Mouse (Mus musculus) forebrain, embryonic 10.5 days (tissue): ENCODE data around the gene Med21. TPM values are rescaled to one million over a fixed set of nuclear protein-coding genes. Genes with fewer than 3 reads are reported as not detected.

Source experiments
- DNase-seq: peaks from one replicate; pipeline ENCODE4 v3.0.0-alpha.2; 2017; ENCODE audit warnings: low spot score; ENCODE audit errors: extremely low spot score
- H3K27ac ChIP-seq: fragments of 300-500 bp; sonication (generic); 2 replicates; pipeline ENCODE4 v1.5.1; 2016; ENCODE audit warnings: mild to moderate bottlenecking
- H3K27me3 ChIP-seq: fragments of 300-500 bp; sonication (generic); 2 replicates; pipeline ENCODE4 v1.6.1; 2016; ENCODE audit warnings: mild to moderate bottlenecking; ENCODE audit not compliant: poor library complexity, severe bottlenecking
- H3K36me3 ChIP-seq: fragments of 300-500 bp; sonication (generic); replicated peaks from 2 replicates; pipeline ENCODE4 v1.6.1; 2016; ENCODE audit warnings: mild to moderate bottlenecking, moderate library complexity
- H3K4me1 ChIP-seq: fragments of 300-500 bp; sonication (generic); 2 replicates; pipeline ENCODE4 v1.6.1; 2016
- H3K4me3 ChIP-seq: fragments of 300-500 bp; sonication (generic); 2 replicates; pipeline ENCODE4 v1.5.1; 2016; ENCODE audit warnings: mild to moderate bottlenecking, moderate library complexity
- H3K9me3 ChIP-seq: fragments of 300-500 bp; sonication (generic); 2 replicates; pipeline ENCODE4 v1.6.1; 2016; ENCODE audit warnings: mild to moderate bottlenecking, moderate library complexity
- WGBS: fragments of 180-500 bp; shearing (Covaris S2); methylation state at CpG from one replicate; pipeline ENCODE4 v1.1.7; 2016; 5-methylcytosine and 5-hydroxymethylcytosine counted together
- polyA plus RNA-seq: library from polyadenylated mRNA; unstranded; fragments of >200 nt; fragmentation: Nextera tagmentation; extraction: Ambion mirVana; gene quantifications from 2 replicates; pipeline ENCODE4 v1.2.1, GENCODE M21; 2016

Gene Med21
- polyA plus RNA-seq, 1 experiment from 2014 or later, result 133 TPM

DNA sequence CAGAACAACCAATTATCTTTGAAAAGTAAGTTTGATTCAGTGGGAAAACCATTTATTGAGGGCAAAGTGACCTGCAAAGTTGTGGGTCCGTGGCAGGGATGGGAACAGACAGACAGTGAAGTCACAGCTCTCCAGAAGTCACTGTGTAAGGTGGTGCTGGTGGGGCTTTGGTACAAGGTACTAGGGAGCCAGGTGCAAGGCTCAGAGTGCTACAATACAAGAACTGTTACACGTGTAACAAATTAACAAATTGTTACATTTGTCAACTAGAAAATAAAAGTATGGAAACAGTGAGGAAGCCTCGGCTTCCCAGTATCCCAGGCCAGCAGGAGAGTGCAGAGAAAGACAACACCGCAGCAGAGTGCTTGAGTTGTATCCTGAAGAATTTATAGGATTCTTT lies 31.3 kb downstream of the Med21 start:
- Histone ChIP-seq H3K27me3 (no peaks in the 10 kb centered on the region), H3K36me3 (no peaks in the 10 kb centered on the region), H3K4me3 (no peak overlapping the region), H3K9me3 (peaks cover 5% of the 10 kb centered on the region; the same call in 1 of the 2 replicates), H3K4me1 (no peaks in the 10 kb centered on the region), H3K27ac (no peak overlapping the region)
- 82% methylated on average over 4 of the region's 4 CpGs for WGBS
- DNase-seq, result no peak

DNA sequence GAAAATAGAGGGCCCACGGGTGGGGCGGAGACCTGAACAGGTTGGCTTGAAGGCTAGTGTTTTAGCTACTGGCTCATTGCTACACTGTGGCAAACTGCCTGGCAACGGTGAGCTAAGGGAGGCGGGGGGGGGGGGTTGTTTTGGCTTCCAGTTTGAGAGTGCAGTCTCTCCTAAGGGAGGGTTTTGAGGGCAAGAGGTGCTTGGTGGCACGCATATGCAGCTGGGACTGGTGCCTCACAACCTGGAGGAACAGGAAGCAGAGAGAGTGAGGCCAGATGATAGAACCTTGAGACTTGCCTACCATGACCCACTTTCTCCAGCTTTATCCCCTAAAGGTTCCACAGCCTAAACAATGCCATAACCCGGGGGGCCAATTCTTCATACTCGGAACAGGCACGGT lies 32.1 kb downstream of the Med21 start:
- Histone ChIP-seq H3K27me3 (no peaks in the 10 kb centered on the region), H3K9me3 (peaks cover 7% of the 10 kb centered on the region; the same call in 1 of the 2 replicates), H3K27ac (no peak overlapping the region), H3K4me3 (no peak overlapping the region), H3K36me3 (no peaks in the 10 kb centered on the region), H3K4me1 (no peaks in the 10 kb centered on the region)
- no peak for DNase-seq
- WGBS, result 90% methylated on average over 8 of the region's 8 CpGs

- Histone ChIP-seq H3K4me3 (no peak overlapping the region), H3K4me1 (no peaks in the 10 kb centered on the region), H3K27me3 (no peaks in the 10 kb centered on the region), H3K9me3 (peaks cover 12% of the 10 kb centered on the region; the same call in 1 of the 2 replicates), H3K27ac (no peak overlapping the region), H3K36me3 (no peaks in the 10 kb centered on the region)
- DNase-seq, result no peak
- 86% methylated on average over 4 of the region's 4 CpGs for WGBS
Measured at GRCm38 (mm10) chr6:146674881-146675536, 32.7 kb downstream of the Med21 start.

- H3K9me3 ChIP-seq, result peaks cover 10% of the 10 kb centered on the region; the same call in 1 of the 2 replicates
- DNase-seq, result no peak
- H3K4me1 ChIP-seq, result no peaks in the 10 kb centered on the region
- no peak overlapping the region for H3K27ac ChIP-seq
- no peak overlapping the region for H3K4me3 ChIP-seq
- no peaks in the 10 kb centered on the region for H3K27me3 ChIP-seq
- 84% methylated on average over 10 of the region's 10 CpGs for WGBS
- H3K36me3 ChIP-seq, result no peaks in the 10 kb centered on the region
Measured at GRCm38 (mm10) chr6:146676904-146677303, 34.6 kb downstream of the Med21 start.

DNA sequence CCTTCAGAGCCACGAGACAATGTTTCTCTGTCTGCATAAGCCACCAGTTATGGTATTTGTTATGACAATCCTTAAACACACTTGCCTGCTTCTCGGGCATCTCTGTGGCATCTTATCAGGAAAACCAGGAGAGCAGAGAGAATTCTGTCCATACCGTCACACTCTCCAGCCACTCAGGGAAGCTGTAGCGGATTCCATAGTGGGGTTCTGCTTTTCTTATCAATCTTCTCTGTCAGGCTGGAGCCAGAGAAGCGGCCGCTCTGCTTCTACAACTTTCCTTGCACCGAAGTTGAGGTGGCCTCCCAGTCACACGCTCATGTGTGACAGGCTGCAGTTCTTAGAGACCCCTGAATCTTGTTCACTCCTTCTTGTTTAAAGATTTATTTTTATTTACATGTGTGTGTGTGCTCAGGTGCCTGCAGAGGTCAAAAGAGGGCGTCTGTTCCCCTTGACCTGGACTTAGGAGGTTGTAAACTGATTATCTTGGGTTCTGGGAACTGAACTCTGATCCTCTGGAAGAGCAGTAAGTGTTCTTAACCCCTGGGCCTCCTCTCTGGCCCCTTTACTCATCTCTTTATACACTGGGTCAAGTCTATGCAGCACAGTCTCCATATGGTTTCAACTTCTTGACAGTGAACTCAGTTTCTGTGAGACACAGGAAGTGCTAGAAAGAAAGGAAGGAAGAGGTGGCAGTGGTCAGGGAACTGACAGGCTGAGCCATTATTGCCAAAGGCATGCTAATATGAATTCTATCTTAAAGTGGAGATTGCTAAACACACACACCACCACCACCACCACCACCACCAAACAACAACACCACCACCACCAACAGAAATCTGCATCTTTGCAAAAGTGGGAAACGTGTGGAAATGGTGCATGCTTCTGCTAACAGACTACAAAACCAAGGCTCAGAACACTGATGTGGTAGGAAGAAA lies 36.1 kb downstream of the Med21 start:
- DNase-seq, result no peak
- H3K9me3 ChIP-seq, result peaks cover 10% of the 10 kb centered on the region; the same call in 1 of the 2 replicates
- 84% methylated on average over 10 of the region's 10 CpGs for WGBS
- no peaks in the 10 kb centered on the region for H3K4me1 ChIP-seq
- H3K36me3 ChIP-seq, result no peaks in the 10 kb centered on the region
- no peak overlapping the region for H3K4me3 ChIP-seq
- no peak overlapping the region for H3K27ac ChIP-seq
- no peaks in the 10 kb centered on the region for H3K27me3 ChIP-seq

DNA sequence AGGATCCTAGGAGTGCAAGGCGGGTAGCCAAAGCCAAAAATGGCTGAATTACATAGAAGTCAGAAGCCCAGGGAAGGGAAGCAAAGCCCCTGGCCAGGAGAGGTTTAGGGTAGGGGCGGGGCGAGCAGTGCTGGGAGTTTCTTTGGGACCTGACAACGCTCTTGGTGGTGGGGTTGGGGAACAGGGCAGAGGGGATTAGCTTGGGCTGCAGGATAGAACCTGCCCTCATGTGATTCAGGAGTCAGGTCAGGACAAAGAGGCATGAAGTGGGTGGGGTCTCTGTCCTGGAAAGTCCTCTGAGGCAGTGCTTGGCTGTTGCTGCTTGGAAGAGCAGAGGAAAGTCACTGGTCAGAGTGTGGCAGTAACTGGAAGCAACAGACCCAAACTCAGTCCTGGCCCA lies 41.5 kb downstream of the Med21 start:
- Histone ChIP-seq H3K4me3 (no peak overlapping the region), H3K36me3 (no peaks in the 10 kb centered on the region), H3K4me1 (no peaks in the 10 kb centered on the region), H3K27me3 (no peaks in the 10 kb centered on the region), H3K9me3 (peaks cover 10% of the 10 kb centered on the region; the same call in 1 of the 2 replicates), H3K27ac (no peak overlapping the region)
- no peak for DNase-seq
- 82% methylated on average over 4 of the region's 4 CpGs for WGBS

- Histone ChIP-seq H3K27ac (no peak overlapping the region), H3K4me1 (no peaks in the 10 kb centered on the region), H3K27me3 (no peaks in the 10 kb centered on the region), H3K9me3 (peaks cover 2% of the 10 kb centered on the region; the same call in 1 of the 2 replicates), H3K36me3 (no peaks in the 10 kb centered on the region), H3K4me3 (no peak overlapping the region)
- DNase-seq, result no peak
- 88% methylated on average over 17 of the region's 17 CpGs for WGBS
Measured at GRCm38 (mm10) chr6:146685781-146686308, 43.5 kb downstream of the Med21 start.

GRCm38 (mm10) chr6:146686463-146687196 lies 44.3 kb downstream of the Med21 start:
- no peaks in the 10 kb centered on the region for H3K36me3 ChIP-seq
- H3K27me3 ChIP-seq, result no peaks in the 10 kb centered on the region
- H3K27ac ChIP-seq, result no peak overlapping the region
- H3K4me3 ChIP-seq, result no peak overlapping the region
- 92% methylated on average over 5 of the region's 5 CpGs for WGBS
- DNase-seq, result no peak
- H3K4me1 ChIP-seq, result no peaks in the 10 kb centered on the region
- H3K9me3 ChIP-seq, result no peaks in the 10 kb centered on the region; the same call in 1 of the 2 replicates

DNA sequence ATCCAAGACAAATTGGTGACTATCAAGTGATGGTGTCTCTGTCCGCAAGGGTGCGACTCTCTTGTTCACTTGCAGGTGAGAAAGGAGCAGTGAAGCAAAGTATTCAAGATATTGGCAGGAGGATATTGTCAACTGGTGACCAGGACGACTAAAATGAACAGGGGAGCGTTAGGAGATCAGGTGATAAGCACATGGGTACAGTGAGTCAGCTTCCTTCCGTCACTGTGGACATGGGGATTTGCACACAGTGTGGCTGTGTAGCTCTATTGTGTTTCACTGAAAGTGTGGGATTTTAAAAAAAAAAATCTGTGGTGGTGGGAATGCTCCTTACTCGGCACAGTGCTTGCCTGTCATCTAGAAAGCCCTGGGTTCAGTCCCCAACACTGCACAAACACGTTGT lies 45.7 kb downstream of the Med21 start:
- no peak overlapping the region for H3K4me3 ChIP-seq
- H3K4me1 ChIP-seq, result no peaks in the 10 kb centered on the region
- H3K27ac ChIP-seq, result no peak overlapping the region
- no peaks in the 10 kb centered on the region; the same call in 1 of the 2 replicates for H3K9me3 ChIP-seq
- no peaks in the 10 kb centered on the region for H3K27me3 ChIP-seq
- DNase-seq, result no peak
- WGBS, result 86% methylated on average over 7 of the region's 7 CpGs
- no peaks in the 10 kb centered on the region for H3K36me3 ChIP-seq

DNA sequence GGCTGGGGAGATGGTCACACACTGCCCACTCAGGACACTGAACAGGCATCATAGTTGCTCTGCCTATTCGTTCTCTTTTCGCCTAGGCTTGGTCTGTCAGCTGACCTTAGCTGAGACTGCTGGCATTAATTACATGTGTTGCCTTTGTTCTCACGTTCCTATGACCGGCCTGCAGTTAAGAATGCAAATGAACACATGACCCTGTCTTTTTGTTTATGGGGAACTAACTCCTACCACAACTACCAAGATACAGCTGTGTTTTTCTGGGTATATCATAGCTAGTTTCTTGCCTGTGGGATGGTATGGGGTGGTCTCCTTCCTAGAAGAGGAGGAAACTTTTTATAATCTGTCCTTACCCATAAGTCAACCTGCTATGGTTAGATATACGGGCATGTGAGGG lies 46.5 kb downstream of the Med21 start:
- no peaks in the 10 kb centered on the region for H3K4me1 ChIP-seq
- H3K36me3 ChIP-seq, result no peaks in the 10 kb centered on the region
- no peaks in the 10 kb centered on the region; the same call in 1 of the 2 replicates for H3K9me3 ChIP-seq
- no peak for DNase-seq
- H3K27ac ChIP-seq, result no peak overlapping the region
- no peak overlapping the region for H3K4me3 ChIP-seq
- no peaks in the 10 kb centered on the region for H3K27me3 ChIP-seq
- 83% methylated on average over 5 of the region's 5 CpGs for WGBS

GRCm38 (mm10) chr6:146697767-146698166 lies 55.4 kb downstream of the Med21 start:
- Histone ChIP-seq H3K9me3 (peaks cover 10% of the 10 kb centered on the region; the same call in 1 of the 2 replicates), H3K4me1 (no peaks in the 10 kb centered on the region), H3K36me3 (no peaks in the 10 kb centered on the region), H3K27me3 (no peaks in the 10 kb centered on the region), H3K27ac (no peak overlapping the region), H3K4me3 (no peak overlapping the region)
- DNase-seq, result no peak
- 80% methylated on average over 5 of the region's 5 CpGs for WGBS

DNA sequence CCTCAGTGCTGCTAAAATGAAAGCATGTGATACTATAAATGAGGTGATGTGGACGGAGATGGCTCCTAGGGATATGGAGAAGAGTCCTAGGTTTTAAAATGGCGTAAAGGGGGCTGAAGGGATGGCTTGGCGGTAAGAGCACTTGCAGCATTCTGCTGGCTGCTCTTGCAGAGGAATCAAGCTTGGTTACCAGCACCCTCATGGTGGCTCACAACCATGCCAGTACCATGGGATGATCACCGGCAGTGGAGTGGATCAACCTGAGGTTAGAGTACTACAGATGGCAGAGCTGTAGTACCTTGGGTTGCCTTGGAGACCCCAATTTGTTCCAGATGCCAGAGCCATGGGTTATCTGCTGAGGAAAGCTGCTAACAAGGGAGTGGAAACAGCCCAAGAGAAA lies 56.0 kb downstream of the Med21 start:
- no peak overlapping the region for H3K4me3 ChIP-seq
- no peak overlapping the region for H3K27ac ChIP-seq
- WGBS, result 91% methylated on average over 4 of the region's 4 CpGs
- no peaks in the 10 kb centered on the region for H3K27me3 ChIP-seq
- no peak for DNase-seq
- H3K36me3 ChIP-seq, result no peaks in the 10 kb centered on the region
- no peaks in the 10 kb centered on the region for H3K4me1 ChIP-seq
- H3K9me3 ChIP-seq, result peaks cover 10% of the 10 kb centered on the region; the same call in 1 of the 2 replicates
